Mouse (Mus musculus) limb, embryonic 12.5 days (tissue): ENCODE measurements around the gene Pde5a. TPM values are rescaled to one million over a fixed set of nuclear protein-coding genes. Genes with fewer than 3 reads are reported as not detected.

Experiments used
- ATAC-seq: fragments of 200-750 bp; cut with Nextera tagmentation; 2 replicates; pipeline ENCODE4 v1.8.0; 2017; ENCODE audit warnings: low read depth, moderate TSS enrichment; ENCODE audit not compliant: insufficient number of reproducible peaks, insufficient read depth, low FRiP score, low TSS enrichment
- H3K27ac ChIP-seq: fragments of 300-500 bp; sonication (generic); 2 replicates; pipeline ENCODE4 v1.5.1; 2016; ENCODE audit warnings: mild to moderate bottlenecking, moderate library complexity
- H3K27me3 ChIP-seq: fragments of 300-500 bp; sonication (generic); 2 replicates; pipeline ENCODE4 v1.6.1; 2016; ENCODE audit warnings: mild to moderate bottlenecking, moderate library complexity
- H3K36me3 ChIP-seq: fragments of 300-500 bp; sonication (generic); 2 replicates; pipeline ENCODE4 v1.6.1; 2016; ENCODE audit warnings: mild to moderate bottlenecking, moderate library complexity
- H3K4me1 ChIP-seq: fragments of 300-500 bp; sonication (generic); replicated peaks from 2 replicates; pipeline ENCODE4 v1.6.1; 2016
- H3K4me2 ChIP-seq: fragments of 300-500 bp; sonication (generic); 2 replicates; pipeline ENCODE4 v1.6.1; 2016; ENCODE audit warnings: mild to moderate bottlenecking, moderate library complexity
- H3K4me3 ChIP-seq: fragments of 300-500 bp; sonication (generic); replicated peaks from 2 replicates; pipeline ENCODE4 v1.5.1; 2016; ENCODE audit warnings: mild to moderate bottlenecking
- H3K9ac ChIP-seq: fragments of 300-500 bp; sonication (generic); replicated peaks from 2 replicates; pipeline ENCODE4 v1.6.1; 2016; ENCODE audit warnings: mild to moderate bottlenecking, moderate library complexity
- H3K9me3 ChIP-seq: fragments of 300-500 bp; sonication (generic); 2 replicates; pipeline ENCODE4 v1.6.1; 2016; ENCODE audit warnings: mild to moderate bottlenecking, moderate library complexity
- WGBS: fragments of 180-500 bp; shearing (Covaris S2); methylation state at CpG from one replicate; pipeline ENCODE4 v1.1.7; 2016; 5-methylcytosine and 5-hydroxymethylcytosine counted together
- polyA plus RNA-seq: library from polyadenylated mRNA; unstranded; fragments of >200 nt; fragmentation: Nextera tagmentation; extraction: Ambion mirVana; gene quantifications from 2 replicates; pipeline ENCODE4 v1.2.1, GENCODE M21; 2016

Gene Pde5a
- polyA plus RNA-seq, 1 experiment from 2014 or later = 3.8 TPM

DNA sequence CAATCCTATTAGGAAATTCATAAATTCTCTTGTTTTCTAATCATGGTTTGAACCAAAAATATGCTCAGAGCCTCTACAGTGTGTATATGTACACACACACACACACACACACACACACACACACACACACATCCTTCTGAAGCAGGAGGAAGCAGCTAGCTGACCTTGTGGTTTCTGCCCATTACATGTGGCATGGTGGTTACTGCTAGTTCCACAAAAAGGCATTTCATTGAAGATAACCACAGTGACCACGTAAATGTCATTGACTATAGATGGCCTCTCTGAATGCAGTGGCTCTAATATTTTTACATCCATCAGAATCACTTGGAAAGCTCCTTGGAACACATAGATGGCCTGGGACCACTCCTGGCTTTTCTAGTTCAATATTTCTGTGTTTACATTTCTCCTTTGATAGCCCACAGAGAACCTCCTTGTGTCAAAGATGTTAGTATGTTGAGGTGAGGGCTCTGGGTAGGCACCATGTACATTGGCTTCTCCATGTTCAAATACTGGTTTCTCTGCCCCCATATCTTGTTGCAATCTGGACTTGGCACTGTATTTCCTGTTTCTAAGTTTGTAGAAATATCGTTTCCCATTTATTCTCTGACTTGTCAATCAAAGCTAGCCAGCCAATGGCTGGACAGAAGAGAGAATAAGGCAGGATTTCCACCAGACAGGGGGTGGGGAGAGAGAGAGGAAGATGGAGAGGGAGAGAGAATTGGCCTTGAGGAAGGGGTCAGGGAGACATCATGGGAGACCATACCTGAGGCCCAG lies 81.5 kb downstream of the Pde5a start:
- no peak overlapping the region for H3K27ac ChIP-seq
- no peak overlapping the region for H3K9ac ChIP-seq
- H3K9me3 ChIP-seq = no peaks in the 10 kb centered on the region
- H3K36me3 ChIP-seq = no peaks in the 10 kb centered on the region
- H3K4me1 ChIP-seq = no peaks in the 10 kb centered on the region
- ATAC-seq = no peak
- 89% methylated on average over 2 of the region's 2 CpGs for WGBS
- no peak overlapping the region for H3K4me2 ChIP-seq
- H3K4me3 ChIP-seq = no peak overlapping the region
- H3K27me3 ChIP-seq = no peaks in the 10 kb centered on the region

DNA sequence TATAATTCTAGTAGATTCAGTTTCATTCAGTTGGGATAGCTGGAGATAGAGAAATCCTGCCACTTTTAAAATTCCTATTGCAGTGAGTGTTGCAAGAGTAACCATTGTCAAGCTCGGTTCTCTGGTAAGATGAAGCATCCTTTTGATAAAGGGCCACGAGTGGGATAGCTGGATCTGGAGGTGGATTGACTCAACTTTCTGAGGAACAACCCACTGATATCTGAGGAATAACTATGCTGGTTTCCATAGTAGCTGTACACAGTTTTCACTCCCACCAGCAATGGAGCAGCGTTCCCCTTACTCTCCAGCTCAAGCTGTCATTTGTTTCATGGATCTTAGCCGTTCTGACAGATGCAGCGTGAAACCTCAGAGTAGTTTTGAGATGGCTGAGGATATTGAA lies 82.2 kb downstream of the Pde5a start:
- Histone ChIP-seq H3K4me1 (no peaks in the 10 kb centered on the region), H3K27me3 (no peaks in the 10 kb centered on the region), H3K27ac (no peak overlapping the region), H3K4me2 (no peak overlapping the region), H3K9ac (no peak overlapping the region), H3K4me3 (no peak overlapping the region), H3K36me3 (no peaks in the 10 kb centered on the region), H3K9me3 (no peaks in the 10 kb centered on the region)
- 93% methylated on average over 5 of the region's 5 CpGs for WGBS
- no peak for ATAC-seq

DNA sequence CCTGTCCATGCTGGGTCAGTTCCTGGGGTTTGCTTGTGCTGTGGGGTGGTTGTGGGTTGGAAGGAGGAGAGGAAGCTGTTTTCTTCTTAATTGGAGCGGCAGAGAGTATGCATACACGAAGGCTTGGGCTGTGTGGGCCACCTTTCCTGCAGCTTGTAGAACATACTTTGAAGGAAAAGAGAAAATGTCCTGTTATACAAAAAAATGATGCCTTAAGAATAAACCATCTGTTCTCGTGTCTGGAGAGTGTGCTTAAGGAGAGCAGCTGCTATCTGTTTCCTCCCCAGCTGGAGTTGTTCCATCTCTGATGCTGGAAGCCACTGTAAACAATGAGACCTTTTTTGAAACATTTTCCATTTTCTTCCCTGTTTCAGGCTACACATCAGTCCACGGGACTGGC lies 85.8 kb downstream of the Pde5a start:
- H3K4me1 ChIP-seq = peaks cover 1% of the 10 kb centered on the region; the same call in 1 of the 2 replicates
- no peak overlapping the region; the same call in 1 of the 2 replicates for H3K27ac ChIP-seq
- H3K9me3 ChIP-seq = no peaks in the 10 kb centered on the region
- WGBS = 79% methylated on average over 4 of the region's 4 CpGs
- no peak overlapping the region for H3K4me2 ChIP-seq
- ATAC-seq = no peak
- no peak overlapping the region for H3K9ac ChIP-seq
- no peaks in the 10 kb centered on the region for H3K36me3 ChIP-seq
- no peak overlapping the region for H3K4me3 ChIP-seq
- H3K27me3 ChIP-seq = no peaks in the 10 kb centered on the region

DNA sequence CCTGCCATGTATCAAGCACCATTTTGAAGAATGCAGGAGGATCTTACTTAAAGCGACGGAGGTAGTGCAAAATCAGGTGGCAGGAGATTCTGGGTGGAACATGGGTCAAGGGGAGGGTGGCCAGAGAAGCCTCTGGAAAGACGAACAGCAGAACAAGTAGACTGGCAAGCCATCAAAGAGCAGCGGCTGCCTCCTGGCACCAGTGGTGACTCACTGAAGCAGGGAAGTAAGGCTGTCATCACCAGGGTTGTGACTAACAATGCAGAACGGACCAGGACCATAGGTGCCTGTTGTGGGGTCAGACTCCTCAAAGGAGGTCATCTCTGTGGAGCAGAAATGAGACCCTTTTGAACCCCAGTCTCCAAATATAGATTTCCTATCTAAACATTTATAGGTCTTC lies 89.5 kb downstream of the Pde5a start:
- Histone ChIP-seq H3K27ac (no peak overlapping the region), H3K9me3 (no peaks in the 10 kb centered on the region), H3K4me1 (peaks cover 24% of the 10 kb centered on the region), H3K36me3 (no peaks in the 10 kb centered on the region), H3K9ac (no peak overlapping the region), H3K27me3 (no peaks in the 10 kb centered on the region), H3K4me2 (no peak overlapping the region), H3K4me3 (no peak overlapping the region)
- no peak for ATAC-seq
- 85% methylated on average over 5 of the region's 5 CpGs for WGBS

DNA sequence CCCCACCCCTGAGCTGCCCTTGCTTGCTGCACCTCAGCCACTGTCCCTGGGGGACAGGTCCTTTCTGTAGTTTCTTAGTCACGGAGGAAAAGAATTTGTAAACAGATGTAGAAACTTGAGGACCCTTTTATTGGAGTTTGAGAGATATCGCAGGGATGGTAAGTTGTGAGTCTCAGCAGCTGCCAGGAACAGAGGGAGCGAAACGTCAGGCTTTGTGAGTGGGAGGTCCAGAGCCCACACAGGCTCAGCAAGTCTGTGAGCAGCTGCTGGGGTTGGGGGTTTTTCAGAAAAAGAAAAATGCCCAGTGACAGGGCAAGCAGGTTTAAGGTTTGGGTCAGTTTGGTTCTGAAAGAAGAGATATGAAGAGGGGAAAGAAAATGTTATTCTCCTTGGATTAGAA lies 92.0 kb downstream of the Pde5a start:
- H3K9me3 ChIP-seq = no peaks in the 10 kb centered on the region
- 24% methylated on average over 4 of the region's 4 CpGs for WGBS
- H3K27me3 ChIP-seq = no peaks in the 10 kb centered on the region
- ATAC-seq = no peak
- H3K4me1 ChIP-seq = peaks cover 24% of the 10 kb centered on the region
- no peak overlapping the region for H3K4me3 ChIP-seq
- H3K4me2 ChIP-seq = no peak overlapping the region
- no peak overlapping the region for H3K9ac ChIP-seq
- H3K27ac ChIP-seq = no peak overlapping the region
- H3K36me3 ChIP-seq = no peaks in the 10 kb centered on the region

DNA sequence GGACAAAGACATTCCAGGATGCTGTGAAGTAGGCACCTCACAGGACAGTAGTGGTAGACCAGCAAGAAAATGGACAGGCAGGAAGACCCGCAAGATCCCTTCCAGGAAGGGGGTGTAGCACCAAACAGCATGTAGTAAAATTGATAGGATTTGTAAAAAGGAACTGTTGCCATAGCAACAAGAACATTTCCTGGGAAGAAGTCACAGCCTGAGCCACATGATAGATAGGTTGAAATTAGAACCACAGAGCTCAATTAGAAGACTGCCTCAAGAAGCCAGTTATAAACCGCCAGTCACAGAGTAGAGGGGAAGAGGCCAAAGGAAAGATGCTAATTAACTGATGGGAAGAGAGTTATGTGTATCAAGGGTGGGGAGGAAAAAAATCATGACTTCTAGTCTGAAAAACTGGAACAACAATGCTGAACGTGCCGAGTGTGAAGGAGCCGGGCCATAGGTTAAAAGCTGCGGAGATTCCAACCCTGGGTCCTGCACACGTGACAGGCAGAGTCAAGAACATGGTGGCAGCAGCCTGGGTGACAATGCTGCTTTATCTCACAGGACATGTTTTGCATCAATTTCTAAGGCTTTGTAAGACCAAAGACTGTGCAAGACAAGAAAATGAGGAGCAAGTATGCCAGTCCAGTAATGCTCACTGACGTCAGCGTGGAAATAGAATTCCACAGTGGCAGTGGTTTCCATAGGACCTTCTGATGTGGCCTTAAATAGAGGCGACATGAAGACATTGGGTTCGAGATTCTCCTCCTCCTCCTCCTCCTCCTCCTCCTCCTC lies 99.7 kb downstream of the Pde5a start:
- Histone ChIP-seq H3K4me1 (no peaks in the 10 kb centered on the region), H3K27me3 (no peaks in the 10 kb centered on the region), H3K9ac (no peak overlapping the region), H3K9me3 (no peaks in the 10 kb centered on the region), H3K27ac (no peak overlapping the region), H3K36me3 (no peaks in the 10 kb centered on the region), H3K4me2 (no peak overlapping the region), H3K4me3 (no peak overlapping the region)
- no peak for ATAC-seq
- WGBS = 90% methylated on average over 11 of the region's 11 CpGs

DNA sequence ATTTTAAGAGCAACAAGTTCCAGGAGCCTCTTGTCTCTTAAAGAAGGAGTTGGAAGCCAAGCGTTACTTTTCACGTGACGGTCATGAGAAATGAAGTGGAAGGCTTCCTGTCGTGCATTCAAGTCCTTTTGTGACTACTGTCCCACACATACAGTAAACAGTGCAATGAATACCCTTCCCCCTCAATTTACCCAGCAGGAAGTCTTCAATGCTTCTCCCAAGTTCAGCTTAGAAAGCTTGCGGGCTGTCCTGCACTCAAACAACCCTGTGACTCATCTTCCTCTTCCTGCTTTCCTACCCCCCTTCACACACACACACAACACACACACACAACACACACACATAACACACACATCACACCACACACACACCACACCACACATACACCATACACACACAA lies 105.8 kb downstream of the Pde5a start:
- H3K4me1 ChIP-seq = no peaks in the 10 kb centered on the region
- H3K9ac ChIP-seq = no peak overlapping the region
- no peak for ATAC-seq
- H3K27ac ChIP-seq = no peak overlapping the region
- H3K4me3 ChIP-seq = no peak overlapping the region
- no peaks in the 10 kb centered on the region for H3K27me3 ChIP-seq
- H3K9me3 ChIP-seq = no peaks in the 10 kb centered on the region
- H3K36me3 ChIP-seq = no peaks in the 10 kb centered on the region
- no peak overlapping the region for H3K4me2 ChIP-seq
- WGBS = 80% methylated on average over 5 of the region's 5 CpGs

DNA sequence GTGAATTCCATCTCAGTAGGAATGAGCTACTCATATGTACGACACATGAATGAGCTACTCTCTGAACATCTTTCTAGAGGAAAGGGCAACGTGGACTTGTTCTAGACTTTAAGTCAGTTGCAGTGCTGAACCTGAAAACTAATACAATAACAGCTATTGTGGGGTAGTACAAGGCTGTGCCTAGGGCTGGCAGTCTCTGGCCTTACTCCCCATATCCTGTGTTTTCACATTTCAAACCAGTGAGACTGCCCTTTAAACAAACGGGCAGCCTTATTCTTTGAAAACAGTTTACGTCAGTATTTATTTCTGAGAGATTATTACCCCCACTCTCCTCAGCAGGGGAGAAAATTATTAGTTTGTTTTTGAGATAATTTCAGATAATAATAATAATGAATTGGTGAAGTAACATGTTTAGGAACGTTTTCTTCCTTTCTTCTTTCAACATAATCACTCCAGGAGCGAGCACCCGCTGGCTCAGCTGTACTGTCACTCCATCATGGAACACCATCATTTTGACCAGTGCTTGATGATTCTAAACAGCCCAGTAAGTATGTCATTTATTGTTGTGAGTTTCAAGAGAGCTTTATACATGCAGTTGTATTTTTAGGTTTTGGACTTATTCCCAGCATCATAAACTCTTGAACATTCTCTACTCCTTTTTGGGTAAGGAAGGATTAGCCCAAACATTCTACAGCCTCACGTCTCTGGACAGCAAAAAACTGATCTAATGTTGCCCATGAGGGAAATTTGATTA lies 106.5 kb downstream of the Pde5a start:
- Histone ChIP-seq H3K4me1 (no peaks in the 10 kb centered on the region), H3K9ac (no peak overlapping the region), H3K36me3 (no peaks in the 10 kb centered on the region), H3K9me3 (no peaks in the 10 kb centered on the region), H3K27me3 (no peaks in the 10 kb centered on the region), H3K4me2 (no peak overlapping the region), H3K4me3 (no peak overlapping the region), H3K27ac (no peak overlapping the region)
- WGBS = 75% methylated on average over 8 of the region's 8 CpGs
- ATAC-seq = no peak

DNA sequence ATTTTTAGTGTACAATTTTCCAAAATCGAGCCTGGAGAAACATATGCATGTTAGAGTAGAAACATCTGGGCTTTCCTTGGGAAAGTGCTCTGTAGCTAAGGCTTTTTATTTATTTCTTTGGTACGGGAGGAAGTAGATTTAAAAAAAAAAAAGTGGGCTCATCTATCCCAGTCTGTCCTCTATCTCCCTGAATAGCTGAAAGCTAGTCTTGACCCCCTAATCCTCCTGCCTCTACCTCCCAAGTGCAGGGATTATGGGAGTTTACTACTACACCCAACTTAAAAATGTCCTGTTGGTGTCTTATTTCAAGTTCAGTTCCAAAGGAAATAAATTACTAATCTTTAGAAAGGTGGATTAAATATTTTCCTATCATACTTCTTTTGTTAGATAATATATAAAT lies 108.9 kb downstream of the Pde5a start:
- WGBS = 53% methylated on average over 2 of the region's 2 CpGs
- H3K4me3 ChIP-seq = no peak overlapping the region
- ATAC-seq = no peak
- no peaks in the 10 kb centered on the region for H3K9me3 ChIP-seq
- H3K9ac ChIP-seq = no peak overlapping the region
- no peak overlapping the region for H3K27ac ChIP-seq
- no peaks in the 10 kb centered on the region for H3K27me3 ChIP-seq
- H3K36me3 ChIP-seq = no peaks in the 10 kb centered on the region
- no peak overlapping the region for H3K4me2 ChIP-seq
- H3K4me1 ChIP-seq = no peaks in the 10 kb centered on the region

DNA sequence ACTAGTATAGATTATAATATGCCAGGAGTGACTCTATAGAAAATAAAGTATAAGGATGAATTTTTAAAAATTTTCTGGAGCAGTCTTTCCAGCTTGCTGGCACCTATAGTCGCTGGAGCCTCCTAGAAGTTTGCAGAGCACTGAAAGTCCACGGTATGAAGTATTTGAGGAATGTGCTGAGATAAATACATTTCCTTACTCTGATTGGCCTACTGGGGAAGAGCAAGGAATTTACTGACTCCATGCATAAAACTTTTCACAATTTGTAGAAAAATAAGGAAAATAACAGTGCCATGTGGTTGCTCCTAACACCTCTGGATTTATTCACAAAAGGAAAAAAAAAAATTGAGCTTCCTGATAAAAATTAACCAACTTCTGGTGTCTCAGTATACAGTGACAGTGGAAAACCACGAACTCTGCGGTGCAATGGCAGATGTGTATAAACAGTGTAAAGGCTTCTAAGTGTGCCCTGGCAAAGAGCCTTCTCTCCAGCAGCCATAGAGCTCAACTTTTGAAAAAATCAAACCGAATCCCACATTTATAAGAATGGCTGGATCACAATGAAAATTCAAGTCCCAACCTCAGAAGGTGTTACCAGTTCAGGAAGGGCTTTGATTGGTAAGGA lies 119.8 kb downstream of the Pde5a start:
- Histone ChIP-seq H3K9ac (no peak overlapping the region), H3K27me3 (no peaks in the 10 kb centered on the region), H3K4me2 (no peak overlapping the region), H3K9me3 (peaks cover 6% of the 10 kb centered on the region; the same call in 1 of the 2 replicates), H3K4me3 (no peak overlapping the region), H3K4me1 (no peaks in the 10 kb centered on the region), H3K27ac (no peak overlapping the region), H3K36me3 (peaks cover 13% of the 10 kb centered on the region)
- WGBS = 73% methylated on average over 5 of the region's 5 CpGs
- no peak for ATAC-seq

DNA sequence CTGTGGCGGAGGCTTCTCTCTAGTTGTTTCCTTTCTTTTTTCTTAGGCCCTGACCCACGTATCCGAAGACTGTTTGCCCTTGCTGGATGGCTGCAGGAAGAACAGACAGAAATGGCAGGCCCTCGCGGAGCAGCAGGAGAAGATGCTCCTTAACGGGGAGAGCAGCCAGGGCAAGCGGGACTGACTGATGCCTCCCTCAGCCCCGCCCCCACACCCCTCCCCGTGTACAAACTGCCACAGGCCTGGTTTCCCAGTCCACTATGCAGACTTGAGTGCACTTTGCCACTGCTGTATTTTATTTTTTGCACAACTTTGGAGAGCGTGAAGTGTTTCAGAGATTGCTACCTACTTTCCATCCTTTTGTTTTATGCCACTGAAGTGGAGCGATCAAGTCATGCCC lies 126.4 kb downstream of the Pde5a start:
- WGBS = 57% methylated on average over 11 of the region's 11 CpGs
- Histone ChIP-seq H3K36me3 (0 out of 2 replicates have a peak, but pooled peaks cover 3% of the 10 kb centered on the region), H3K4me1 (peaks cover 4% of the 10 kb centered on the region; the same call in 1 of the 2 replicates), H3K4me2 (no peak overlapping the region), H3K9me3 (no peaks in the 10 kb centered on the region), H3K9ac (no peak overlapping the region), H3K27me3 (no peaks in the 10 kb centered on the region), H3K4me3 (no peak overlapping the region), H3K27ac (no peak overlapping the region)
- ATAC-seq = no peak
